Mouse (Mus musculus) heart, adult 2 months (tissue): ENCODE data around the gene Smim14.

Source experiments
- CTCF ChIP-seq: fragments of 200-600 bp; IDR thresholded peaks from 2 replicates; pipeline ENCODE4 v1.8.1; 2022; ENCODE audit warnings: antibody characterized with exemption, mild to moderate bottlenecking, moderate library complexity
- EP300 ChIP-seq: fragments of 200-500 bp; IDR thresholded peaks from 2 replicates; pipeline ENCODE4 v1.6.1; 2011; ENCODE audit warnings: low read depth, low read length, control low read depth; ENCODE audit not compliant: insufficient read depth
- POLR2A ChIP-seq: fragments of 200-500 bp; IDR thresholded peaks from 2 replicates; pipeline ENCODE4 v1.6.1; 2011; ENCODE audit warnings: mild to moderate bottlenecking, low read depth, low read length, control low read depth; ENCODE audit not compliant: insufficient read depth

DNA sequence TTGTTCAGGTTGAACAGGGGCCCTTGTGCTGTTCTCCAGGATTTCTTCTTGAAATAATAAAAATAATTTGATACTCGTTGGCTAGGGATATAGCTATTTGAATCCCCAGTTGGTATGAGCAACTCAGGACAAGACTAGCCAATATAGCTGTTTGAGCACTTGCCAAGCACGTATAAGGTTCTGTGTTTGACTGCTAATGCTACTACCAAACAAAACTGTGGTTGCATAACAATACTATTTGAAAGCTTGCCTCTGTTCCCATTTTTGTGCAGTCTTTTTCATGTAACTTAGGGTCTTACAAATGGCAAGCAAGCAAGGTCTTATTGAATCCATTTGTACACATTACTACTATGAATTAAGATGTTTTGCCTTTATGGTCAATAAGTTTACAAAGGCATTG lies 38.9 kb upstream of the Smim14 start:
- TF ChIP-seq CTCF (no peak), EP300 (no peak), POLR2A (no peak)
